Mouse (Mus musculus): ENCODE results near the gene Megf11.
"Not testable (repeated sequence)": the region's sequence is repeated elsewhere in the genome, so short reads cannot be mapped to it uniquely, and the experiment has no call there.

Megf11 gene

GRCm38 (mm10) chr9:64697677-64698076 lies 312.3 kb downstream of the Megf11 start:
- no peak for DNase-seq (ENCODE audit: low spot score)

GRCm38 (mm10) chr9:64698586-64698985 lies 313.2 kb downstream of the Megf11 start:
- DNase-seq (ENCODE audit: low spot score), result no peak

DNA sequence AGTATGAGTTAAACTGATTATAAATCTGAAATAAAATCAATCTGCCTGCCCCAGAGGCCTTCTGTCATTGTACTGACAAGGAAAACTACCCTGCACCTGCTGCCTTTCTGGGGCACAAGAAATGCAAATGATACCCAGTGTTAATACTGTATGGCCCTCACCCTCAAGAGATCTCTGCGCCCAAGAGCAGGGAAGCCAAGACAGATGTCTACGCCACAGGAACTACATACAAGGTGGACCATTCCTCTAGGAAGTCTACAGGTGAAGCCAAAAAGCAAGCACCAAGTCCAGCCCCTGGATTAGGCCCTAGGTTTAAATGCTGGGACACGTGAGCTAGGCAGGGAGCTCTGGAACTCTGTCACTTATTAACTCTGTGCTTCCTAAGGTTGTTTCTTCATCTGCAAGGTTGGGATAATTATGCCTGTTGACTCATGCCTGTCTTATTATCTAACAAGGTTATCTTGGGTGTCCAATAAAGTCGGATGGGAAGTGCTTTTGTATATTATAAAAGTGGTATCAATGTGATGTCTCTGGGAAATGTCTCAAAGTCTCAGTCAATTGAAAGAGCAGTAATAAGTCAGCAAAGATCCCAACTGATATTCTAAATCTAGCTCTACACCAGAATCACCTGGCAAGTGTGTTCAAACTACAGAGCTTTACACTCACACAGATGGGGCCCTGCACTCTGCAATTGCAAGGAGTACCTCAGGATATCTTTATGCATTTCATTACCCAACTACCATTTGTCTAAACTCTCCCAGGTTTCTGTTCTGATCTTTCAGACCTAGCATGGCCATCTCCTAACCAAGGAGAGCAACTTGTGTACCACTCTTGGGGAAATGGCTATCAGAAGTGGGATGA lies 315.3 kb downstream of the Megf11 start:
- no peak for DNase-seq (ENCODE audit: low spot score)

- peak; percentile 35 for DNase-seq (ENCODE audit: low spot score)
Measured at GRCm38 (mm10) chr9:64701651-64702050, 316.2 kb downstream of the Megf11 start.

GRCm38 (mm10) chr9:64702391-64702790 lies 317.0 kb downstream of the Megf11 start:
- no peak for DNase-seq (ENCODE audit: low spot score)

DNA sequence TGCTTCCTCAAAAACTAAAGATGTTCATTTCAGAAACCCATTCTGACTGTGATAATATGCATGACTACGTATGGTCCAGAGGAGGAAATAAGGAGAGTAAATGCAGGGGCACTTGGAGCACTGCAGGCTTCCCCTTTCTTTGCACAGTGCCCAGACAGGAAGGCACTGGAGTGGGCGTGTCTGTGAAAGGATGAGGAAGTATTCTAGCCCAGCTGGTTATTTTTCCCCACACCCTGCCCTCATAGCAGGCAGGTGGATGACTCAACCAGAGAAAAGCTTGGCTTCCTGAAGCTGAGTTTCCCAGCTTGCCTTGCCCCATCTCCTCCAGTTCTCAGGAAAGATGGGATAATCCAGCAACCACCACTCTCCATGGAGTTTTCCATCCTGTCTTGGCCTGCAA lies 317.5 kb downstream of the Megf11 start:
- no peak for DNase-seq (ENCODE audit: low spot score)

GRCm38 (mm10) chr9:64703420-64703965 lies 318.1 kb downstream of the Megf11 start:
- no peak for DNase-seq (ENCODE audit: low spot score)

GRCm38 (mm10) chr9:64704073-64704840 lies 318.8 kb downstream of the Megf11 start:
- DNase-seq (ENCODE audit: low spot score), result no peak

GRCm38 (mm10) chr9:64710291-64710690 lies 324.9 kb downstream of the Megf11 start:
- DNase-seq (ENCODE audit: low spot score), result not testable (repeated sequence)

DNA sequence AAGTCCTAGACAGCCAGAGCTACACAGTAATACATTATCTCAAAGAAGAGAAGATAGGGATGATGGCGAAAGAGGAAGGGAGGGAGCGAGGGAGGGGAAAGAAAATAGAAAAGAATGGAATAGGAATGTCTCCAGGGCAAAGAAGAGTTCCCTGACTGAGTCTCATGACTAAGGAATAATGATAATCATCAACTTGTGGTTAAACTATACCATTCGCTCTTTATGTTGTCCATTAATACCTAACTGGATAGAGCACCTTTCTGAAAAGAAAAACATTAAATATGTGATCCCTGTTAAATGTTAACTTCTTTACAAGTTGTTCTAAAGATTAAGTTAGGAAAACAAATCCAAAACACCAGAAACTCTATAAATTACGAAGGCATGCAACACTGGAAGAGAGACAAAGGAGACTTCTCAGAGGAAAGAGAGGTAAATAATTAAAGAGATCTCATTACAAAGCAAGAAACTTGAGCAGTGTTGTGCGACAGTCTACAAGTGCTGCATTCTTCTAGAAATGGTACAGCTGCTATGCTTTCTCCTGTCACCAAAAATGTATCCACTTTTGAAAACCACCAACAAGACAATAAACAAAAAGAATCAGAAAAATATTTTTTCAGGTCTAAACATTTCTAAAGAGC lies 334.2 kb downstream of the Megf11 start:
- DNase-seq (ENCODE audit: low spot score), result no peak

GRCm38 (mm10) chr9:64726454-64726853 lies 341.0 kb downstream of the Megf11 start:
- DNase-seq (ENCODE audit: low spot score), result no peak

DNA sequence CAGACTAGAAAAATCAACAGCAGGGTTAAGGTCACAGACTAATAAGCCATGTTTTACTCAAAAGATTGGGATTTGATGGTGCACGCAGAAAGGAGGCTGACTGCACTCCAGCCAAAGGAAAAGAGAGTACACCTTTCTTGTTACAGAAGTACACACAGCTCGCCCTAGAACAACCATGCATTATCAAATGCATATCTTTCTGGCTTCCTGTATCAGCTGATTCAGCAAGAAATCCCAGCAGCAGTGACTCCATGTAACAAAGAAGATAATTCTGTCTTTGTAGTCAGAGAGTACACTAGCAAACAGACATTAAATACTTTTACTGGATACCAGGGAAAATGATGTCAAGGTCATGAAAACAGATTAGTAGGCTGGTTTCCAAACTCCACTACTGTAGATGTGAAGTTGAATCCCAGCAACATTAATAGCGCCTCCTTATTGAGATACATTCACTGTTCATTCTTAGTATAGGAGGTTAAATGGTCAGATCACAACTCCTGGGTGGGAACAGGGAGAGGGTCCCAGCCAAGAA lies 345.7 kb downstream of the Megf11 start:
- DNase-seq (ENCODE audit: low spot score), result no peak

GRCm38 (mm10) chr9:64734166-64734565 lies 348.7 kb downstream of the Megf11 start:
- DNase-seq (ENCODE audit: low spot score), result no peak

GRCm38 (mm10) chr9:64734992-64735391 lies 349.6 kb downstream of the Megf11 start:
- not testable (repeated sequence) for DNase-seq (ENCODE audit: low spot score)

- no peak for DNase-seq (ENCODE audit: low spot score)
Measured at GRCm38 (mm10) chr9:64736076-64736638, 350.7 kb downstream of the Megf11 start.

GRCm38 (mm10) chr9:64736639-64737405 lies 351.4 kb downstream of the Megf11 start:
- no peak for DNase-seq (ENCODE audit: low spot score)

GRCm38 (mm10) chr9:64737406-64738201 lies 352.2 kb downstream of the Megf11 start, which contains the start of gene Rab11a:
Rab11a (minus strand) TSS chr9:64737758.
- DNase-seq (ENCODE audit: low spot score), result peak; percentile 92

- no peak for DNase-seq (ENCODE audit: low spot score)
Measured at GRCm38 (mm10) chr9:64739001-64739400, 353.6 kb downstream of the Megf11 start.

- no peak for DNase-seq (ENCODE audit: low spot score)
Measured at GRCm38 (mm10) chr9:64742453-64742852, 357.0 kb downstream of the Megf11 start.

DNA sequence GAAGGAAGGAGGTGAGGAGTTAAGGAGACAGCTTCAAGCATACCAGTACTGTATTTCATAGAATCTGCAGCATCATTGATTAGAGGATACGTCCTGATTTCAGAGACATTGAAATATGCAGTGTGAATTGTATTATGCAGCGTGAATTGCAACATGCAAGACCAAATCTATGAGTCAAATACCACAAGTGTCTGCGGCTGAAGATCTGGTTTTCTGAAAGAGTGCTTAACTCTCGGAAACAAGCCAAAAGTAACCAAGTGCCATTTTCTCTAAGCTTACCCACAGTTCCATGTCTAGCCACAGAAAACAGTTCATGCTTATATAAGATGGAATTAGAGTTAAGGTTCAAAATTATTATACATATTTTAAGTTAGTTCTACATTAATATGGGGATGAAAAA lies 362.3 kb downstream of the Megf11 start:
- DNase-seq (ENCODE audit: low spot score), result no peak
